Mouse (Mus musculus): ENCODE data around the gene Plvap.

Gene Plvap

GRCm38 (mm10) chr8:71486136-71486529, 25.4 kb downstream of the Plvap start:
- DNase-seq (ENCODE audit: low read depth), result no peak

- DNase-seq (ENCODE audit: low read depth), result no peak
Measured at GRCm38 (mm10) chr8:71485142-71486135, 26.1 kb downstream of the Plvap start, which contains the start of gene Ano8. Gene Ano8 (minus strand): TSS chr8:71485963.

DNA sequence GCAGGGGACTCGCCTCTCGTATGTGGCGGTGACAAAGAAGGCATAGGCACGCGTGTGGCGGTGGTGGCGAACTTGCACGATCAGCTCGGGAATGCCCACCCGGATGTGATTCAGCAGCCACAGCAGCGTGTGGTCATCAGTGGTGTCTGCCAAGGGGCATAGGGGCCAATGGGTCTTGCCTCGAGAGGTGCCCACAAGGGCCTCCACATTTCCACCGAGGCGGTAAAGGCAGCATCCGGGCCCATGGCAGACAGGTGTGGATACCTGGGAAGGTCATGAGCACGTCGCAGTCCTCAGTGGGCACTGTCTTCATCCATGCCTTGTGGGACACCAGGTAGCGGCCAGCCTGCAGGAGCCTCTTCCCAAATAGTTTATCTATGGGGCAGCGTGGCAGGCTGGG, 26.8 kb downstream of the Plvap start:
- DNase-seq (ENCODE audit: low read depth), result no peak

- DNase-seq (ENCODE audit: low read depth), result no peak
Measured at GRCm38 (mm10) chr8:71483932-71484331, 27.6 kb downstream of the Plvap start.

- DNase-seq (ENCODE audit: low read depth), result no peak
Measured at GRCm38 (mm10) chr8:71478943-71479342, 32.6 kb downstream of the Plvap start.

DNA sequence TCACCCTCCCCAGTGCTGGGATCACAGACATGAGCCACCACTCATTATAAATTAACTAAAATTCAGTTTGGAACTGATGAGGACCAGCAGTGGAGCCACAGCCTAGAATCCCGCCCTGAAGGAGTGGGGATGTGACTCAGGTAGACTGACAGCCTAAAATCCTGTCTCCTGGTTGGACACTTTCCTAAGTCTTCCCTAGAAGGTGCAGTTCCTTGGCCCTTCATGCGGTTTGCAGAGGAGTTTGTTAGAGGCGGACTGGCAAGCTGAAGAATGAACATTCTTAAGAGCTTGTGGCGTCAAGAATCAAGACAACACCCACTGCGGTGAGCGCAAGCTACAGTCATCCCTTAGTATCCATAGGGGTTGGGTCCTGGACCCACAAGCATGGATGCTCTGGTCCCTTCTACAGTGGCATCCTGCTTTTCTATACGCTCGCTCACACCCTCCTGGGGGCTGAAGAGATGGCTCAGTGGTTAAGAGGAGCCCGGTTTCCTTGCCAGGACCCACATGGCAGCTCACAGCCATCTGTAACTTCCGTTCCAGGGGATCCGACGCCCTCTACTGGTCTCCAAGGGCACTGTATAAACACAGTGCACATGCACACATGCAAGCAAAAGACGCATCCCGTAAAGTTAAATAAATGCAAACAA, 34.2 kb downstream of the Plvap start:
- DNase-seq (ENCODE audit: low read depth), result no peak

DNA sequence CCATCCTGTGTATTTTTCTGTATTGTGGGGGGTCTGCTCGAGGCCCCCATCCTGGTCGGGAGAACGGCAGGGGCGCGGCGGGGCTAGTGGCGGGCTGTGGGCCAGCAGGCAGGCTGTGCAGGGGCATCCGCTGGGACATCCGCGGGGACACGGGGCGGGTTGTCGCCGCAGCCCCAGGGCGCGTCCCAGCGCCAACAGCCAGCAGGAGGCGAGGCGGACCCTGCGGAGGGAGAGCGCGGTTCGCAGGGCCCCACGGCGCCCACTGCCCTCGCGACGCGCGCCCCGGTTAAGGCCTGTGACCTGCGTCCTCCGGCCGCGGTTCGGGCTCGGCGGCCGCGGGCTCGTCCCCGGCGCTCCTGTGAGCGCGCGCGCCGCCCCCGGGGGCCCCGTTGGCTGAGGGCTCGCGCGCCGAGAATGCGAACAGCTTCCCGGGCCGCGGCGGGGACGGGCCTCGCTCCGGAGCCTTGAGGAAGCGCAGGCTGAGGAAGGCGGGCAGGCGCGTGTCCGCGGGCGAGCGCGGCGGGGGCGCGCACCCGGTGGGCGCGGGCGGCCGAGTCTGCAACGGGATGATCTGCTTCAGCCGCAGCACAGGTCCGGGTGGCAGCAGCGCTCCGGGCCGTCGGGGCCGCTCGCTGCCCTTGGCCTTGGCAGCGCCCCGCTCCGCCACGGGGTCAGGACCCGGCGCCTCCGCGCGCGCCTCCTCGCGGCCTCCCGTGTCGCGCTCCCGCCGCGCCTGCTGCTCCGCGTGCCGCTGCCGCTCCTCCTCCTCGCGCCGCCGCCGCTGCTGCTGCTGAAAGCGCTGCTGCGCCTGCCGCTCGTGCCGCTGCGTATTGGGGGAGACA, 35.2 kb downstream of the Plvap start:
- no peak for DNase-seq (ENCODE audit: low read depth)

DNA sequence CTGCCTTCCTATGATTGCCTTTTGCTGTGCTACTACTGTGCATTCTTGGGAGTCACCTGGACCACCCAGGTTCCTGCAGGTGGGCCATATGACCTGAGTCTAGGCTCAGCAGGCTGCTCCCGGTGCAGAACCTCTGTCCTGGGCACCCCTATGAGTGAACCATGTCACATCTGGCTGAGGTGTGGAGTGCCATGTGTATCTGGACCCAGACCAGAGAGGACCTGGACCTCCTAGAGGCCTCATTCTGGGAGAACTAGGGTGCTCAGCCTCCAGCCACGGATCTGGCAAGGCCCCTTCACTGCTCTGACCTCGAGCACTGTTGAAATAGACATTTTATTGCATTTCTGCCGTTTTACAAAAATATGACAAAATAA, 35.9 kb downstream of the Plvap start:
- no peak for DNase-seq (ENCODE audit: low read depth)

- no peak for DNase-seq (ENCODE audit: low read depth)
Measured at GRCm38 (mm10) chr8:71474785-71475701, 36.5 kb downstream of the Plvap start.

DNA sequence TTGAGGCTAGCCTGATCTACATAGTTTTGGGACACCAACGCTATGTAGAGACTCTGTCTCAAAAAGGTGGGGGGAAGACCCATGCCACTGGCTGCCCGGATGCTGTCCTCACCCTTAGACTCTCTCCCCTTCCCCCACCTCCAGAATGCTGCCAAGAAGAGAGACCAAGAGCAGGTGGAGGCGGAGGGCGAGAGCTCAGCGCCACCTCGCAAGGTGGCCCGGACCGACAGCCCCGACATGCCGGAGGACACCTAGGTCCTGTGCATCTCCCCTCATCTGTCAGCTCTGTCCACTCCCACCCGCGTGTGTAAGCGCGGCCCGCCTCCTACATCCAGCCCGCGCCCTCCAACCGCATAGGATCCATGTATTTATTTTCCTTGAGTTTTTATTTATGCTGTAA, 37.2 kb downstream of the Plvap start:
- DNase-seq (ENCODE audit: low read depth), result no peak

DNA sequence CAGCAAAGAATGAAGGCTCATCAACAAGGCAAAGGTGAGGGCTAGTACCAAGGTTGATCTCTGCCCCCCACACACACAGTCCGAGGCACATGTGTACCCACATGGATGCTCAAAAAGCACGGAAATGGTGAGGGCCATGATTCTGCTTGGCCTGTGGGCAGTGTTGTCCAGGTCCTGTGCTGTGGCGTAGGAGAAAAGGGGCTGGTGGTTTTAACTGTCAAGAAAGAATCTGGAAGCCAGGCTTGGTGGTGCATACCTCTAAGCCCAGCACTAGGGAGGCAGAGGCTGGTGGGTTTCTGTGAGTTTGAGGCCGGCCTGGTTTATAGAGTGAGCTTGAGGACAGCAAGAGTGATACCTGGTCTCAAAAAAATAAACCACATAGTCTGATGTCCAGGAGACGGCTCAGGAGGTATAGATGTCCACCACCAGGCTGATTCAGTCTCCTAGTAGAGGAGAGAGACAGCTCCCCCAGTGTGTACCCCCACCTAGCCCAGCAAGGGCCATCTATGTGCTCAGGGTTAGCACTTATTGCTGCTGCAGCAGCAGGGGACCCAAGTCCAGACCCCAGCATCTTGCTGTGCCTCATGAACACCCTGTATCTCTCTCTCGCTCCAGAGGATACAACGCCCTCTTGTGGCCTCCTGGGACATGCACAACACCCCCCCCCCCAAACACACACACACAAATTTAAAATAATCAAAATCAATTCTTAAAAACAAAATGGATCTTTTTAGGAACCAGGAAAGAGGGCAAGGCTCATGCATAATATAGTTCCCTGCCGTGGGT, 38.8 kb downstream of the Plvap start:
- DNase-seq (ENCODE audit: low read depth), result no peak

GRCm38 (mm10) chr8:71471861-71472260, 39.7 kb downstream of the Plvap start:
- DNase-seq (ENCODE audit: low read depth), result no peak

DNA sequence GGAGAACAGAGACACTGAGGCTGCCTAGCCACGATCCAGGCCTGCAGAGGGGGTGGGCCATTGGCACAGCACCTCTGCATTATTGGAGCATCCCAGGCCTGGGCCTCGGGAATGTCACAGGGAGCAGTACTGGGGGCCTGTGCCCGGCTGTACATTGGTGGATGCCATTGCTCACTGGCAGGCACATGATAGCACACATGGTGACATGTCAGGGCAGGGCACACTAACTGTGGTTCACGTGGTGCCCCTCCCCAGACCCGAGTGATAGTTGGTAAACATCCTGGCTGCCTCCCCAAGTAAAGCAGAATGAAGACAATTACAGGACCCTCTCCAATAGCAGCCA, 40.7 kb downstream of the Plvap start:
- no peak for DNase-seq (ENCODE audit: low read depth)

GRCm38 (mm10) chr8:71470146-71470912, 41.2 kb downstream of the Plvap start:
- DNase-seq (ENCODE audit: low read depth), result no peak

GRCm38 (mm10) chr8:71469411-71469810, 42.1 kb downstream of the Plvap start:
- DNase-seq (ENCODE audit: low read depth), result no peak

- peak; percentile 97 for DNase-seq (ENCODE audit: low read depth)
Measured at GRCm38 (mm10) chr8:71468916-71469315, 42.6 kb downstream of the Plvap start, which contains the start of gene Dda1. Gene Dda1 (plus strand): TSS chr8:71469199.

DNA sequence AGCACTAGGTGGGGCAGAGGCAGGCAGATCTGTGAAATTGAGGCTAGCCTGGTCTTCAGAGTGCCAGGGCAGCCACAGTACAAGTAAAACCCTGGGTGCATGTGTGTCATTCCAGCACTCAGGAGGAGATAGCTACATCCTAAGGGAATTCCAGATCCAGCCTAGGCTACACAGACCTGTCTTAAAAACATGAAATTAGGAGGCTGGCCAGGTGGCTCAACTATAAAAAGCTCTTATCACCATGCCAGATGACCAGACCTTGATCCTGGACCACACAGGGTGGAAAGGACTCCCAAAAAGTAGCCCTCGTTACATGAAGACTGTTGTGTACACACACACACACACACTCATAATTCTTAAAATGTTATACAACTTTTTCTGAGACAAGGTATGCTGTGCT, 43.6 kb downstream of the Plvap start:
- DNase-seq (ENCODE audit: low read depth), result no peak

GRCm38 (mm10) chr8:71467201-71467600, 44.4 kb downstream of the Plvap start:
- no peak for DNase-seq (ENCODE audit: low read depth)

DNA sequence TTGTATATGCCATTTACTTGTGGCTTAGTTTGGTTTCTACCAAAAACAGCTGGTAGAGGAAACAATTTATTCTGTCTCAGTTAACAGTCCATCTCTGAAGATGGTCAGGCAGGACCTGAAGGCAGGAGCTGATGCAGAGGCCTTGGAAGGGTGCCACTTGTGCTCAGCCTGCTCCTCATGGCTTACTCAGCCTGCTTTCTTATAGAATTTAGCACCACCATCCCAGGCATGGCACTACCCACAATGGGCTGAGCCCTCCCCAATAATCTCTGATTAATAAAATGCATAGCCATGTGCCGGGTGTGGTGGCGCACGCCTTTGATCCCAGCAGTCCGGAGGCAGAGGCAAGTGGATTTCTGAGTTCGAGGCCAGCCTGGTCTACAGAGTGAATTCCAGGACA, 45.4 kb downstream of the Plvap start:
- DNase-seq (ENCODE audit: low read depth), result no peak

DNA sequence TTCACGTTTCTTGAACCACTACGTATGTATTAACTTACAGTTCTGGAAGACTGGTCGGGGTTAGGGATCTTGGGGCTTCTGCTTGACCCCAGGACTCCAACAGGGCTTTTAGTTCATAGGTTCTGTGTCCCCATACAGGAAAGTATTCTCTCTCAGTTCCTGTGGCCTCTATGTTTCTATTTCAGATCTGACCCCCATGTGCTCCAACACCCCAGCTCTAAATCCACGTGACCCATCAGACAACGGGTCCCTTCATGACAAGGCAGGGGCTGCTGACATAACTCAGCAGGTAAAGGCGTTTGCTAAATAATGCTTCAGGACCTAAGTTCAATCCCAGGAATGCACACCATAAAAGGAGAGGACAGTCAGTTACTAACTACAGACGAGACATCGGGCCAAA, 45.8 kb downstream of the Plvap start:
- no peak for DNase-seq (ENCODE audit: low read depth)

Measured in fibroblast of lung, adult 2 months (primary cell).